Mouse (Mus musculus) heart, embryonic 11.5 days (tissue): Measurements from ENCODE around the gene Ddx47. TPM values are rescaled to one million over a fixed set of nuclear protein-coding genes. Genes with fewer than 3 reads are reported as not detected.

Experiments
- ATAC-seq: fragments of 200-750 bp; cut with Nextera tagmentation; replicated peaks from 2 replicates; pipeline ENCODE4 v1.8.0; 2017; ENCODE audit warnings: moderate library complexity; ENCODE audit not compliant: insufficient number of reproducible peaks, low FRiP score, low TSS enrichment
- H3K27ac ChIP-seq: fragments of 300-500 bp; sonication (generic); 2 replicates; pipeline ENCODE4 v1.5.1; 2014; ENCODE audit warnings: mild to moderate bottlenecking, low read depth, low read length
- H3K27me3 ChIP-seq: fragments of 300-500 bp; sonication (generic); 2 replicates; pipeline ENCODE4 v1.6.1; 2014; ENCODE audit warnings: mild to moderate bottlenecking, low read length, mixed read lengths; ENCODE audit not compliant: control insufficient read depth, insufficient read depth
- H3K36me3 ChIP-seq: fragments of 300-500 bp; sonication (generic); 2 replicates; pipeline ENCODE4 v1.6.1; 2014; ENCODE audit warnings: mild to moderate bottlenecking, low read length, moderate library complexity, mixed read lengths; ENCODE audit not compliant: control insufficient read depth, insufficient read depth
- H3K4me1 ChIP-seq: fragments of 300-500 bp; sonication (generic); 2 replicates; pipeline ENCODE4 v1.6.1; 2014; ENCODE audit warnings: low read length; ENCODE audit not compliant: control insufficient read depth, insufficient read depth
- H3K4me2 ChIP-seq: fragments of 300-500 bp; sonication (generic); 2 replicates; pipeline ENCODE4 v1.6.1; 2014; ENCODE audit warnings: mild to moderate bottlenecking, moderate library complexity
- H3K4me3 ChIP-seq: fragments of 300-500 bp; sonication (generic); 2 replicates; pipeline ENCODE4 v1.5.1; 2014; ENCODE audit warnings: low read depth, low read length
- H3K9ac ChIP-seq: fragments of 300-500 bp; sonication (generic); 2 replicates; pipeline ENCODE4 v1.6.1; 2014; ENCODE audit warnings: mild to moderate bottlenecking, low read depth, low read length, moderate library complexity
- H3K9me3 ChIP-seq: fragments of 300-500 bp; sonication (generic); replicated peaks from 2 replicates; pipeline ENCODE4 v1.6.1; 2016; ENCODE audit warnings: low read length; ENCODE audit not compliant: control insufficient read depth
- WGBS: fragments of 180-500 bp; shearing (Covaris S2); extraction: QIAGEN DNeasy Blood & Tissue Kit; methylation state at CpG from one replicate; pipeline ENCODE4 v1.1.7; 2014; ENCODE audit not compliant: insufficient replicate concordance; 5-methylcytosine and 5-hydroxymethylcytosine counted together
- polyA plus RNA-seq: library from polyadenylated mRNA; unstranded; fragments of >200 nt; fragmentation: Nextera tagmentation; extraction: Ambion mirVana; gene quantifications from 2 replicates; pipeline ENCODE4 v1.2.1, GENCODE M21; 2014

Gene Ddx47
- polyA plus RNA-seq, 1 experiment from 2014 or later, result 74.6 TPM

- Histone ChIP-seq H3K9me3 (no peaks in the 10 kb centered on the region), H3K36me3 (peaks cover 40% of the 10 kb centered on the region), H3K4me1 (peaks cover 6% of the 10 kb centered on the region; the same call in 1 of the 2 replicates), H3K4me3 (no peak overlapping the region), H3K27me3 (no peaks in the 10 kb centered on the region), H3K4me2 (no peak overlapping the region), H3K27ac (no peak overlapping the region), H3K9ac (no peak overlapping the region)
- 89% methylated on average over 14 of the region's 14 CpGs for WGBS
- no peak for ATAC-seq
Observed at GRCm38 (mm10) chr6:135023379-135023778, 12.0 kb downstream of the Ddx47 start.

GRCm38 (mm10) chr6:135024781-135025420 lies 13.5 kb downstream of the Ddx47 start:
- Histone ChIP-seq H3K27me3 (no peaks in the 10 kb centered on the region), H3K27ac (no peak overlapping the region), H3K4me3 (no peak overlapping the region), H3K9ac (no peak overlapping the region), H3K4me2 (no peak overlapping the region), H3K9me3 (no peaks in the 10 kb centered on the region), H3K4me1 (peaks cover 6% of the 10 kb centered on the region; the same call in 1 of the 2 replicates), H3K36me3 (peaks cover 31% of the 10 kb centered on the region)
- WGBS, result 83% methylated on average over 1 of the region's 1 CpGs
- no peak for ATAC-seq

- Histone ChIP-seq H3K4me3 (no peak overlapping the region), H3K4me1 (peaks cover 6% of the 10 kb centered on the region; the same call in 1 of the 2 replicates), H3K4me2 (no peak overlapping the region), H3K27ac (no peak overlapping the region), H3K27me3 (no peaks in the 10 kb centered on the region), H3K9me3 (no peaks in the 10 kb centered on the region), H3K9ac (no peak overlapping the region), H3K36me3 (peaks cover 19% of the 10 kb centered on the region)
- 4% methylated on average over 3 of the region's 3 CpGs for WGBS
- peak; percentile 57; the same call in 1 of the 2 replicates for ATAC-seq
Observed at GRCm38 (mm10) chr6:135026232-135026631, 14.8 kb downstream of the Ddx47 start.

- H3K4me3 ChIP-seq, result no peak overlapping the region
- H3K36me3 ChIP-seq, result peaks cover 15% of the 10 kb centered on the region
- no peak overlapping the region for H3K4me2 ChIP-seq
- no peak for ATAC-seq
- no peak overlapping the region for H3K9ac ChIP-seq
- WGBS, result 61% methylated on average over 2 of the region's 2 CpGs
- H3K27ac ChIP-seq, result no peak overlapping the region
- no peaks in the 10 kb centered on the region for H3K9me3 ChIP-seq
- H3K4me1 ChIP-seq, result peaks cover 6% of the 10 kb centered on the region; the same call in 1 of the 2 replicates
- no peaks in the 10 kb centered on the region for H3K27me3 ChIP-seq
Observed at GRCm38 (mm10) chr6:135026755-135027154, 15.3 kb downstream of the Ddx47 start.

- Histone ChIP-seq H3K27ac (no peak overlapping the region), H3K4me2 (no peak overlapping the region), H3K9me3 (no peaks in the 10 kb centered on the region), H3K4me3 (no peak overlapping the region), H3K4me1 (peaks cover 6% of the 10 kb centered on the region; the same call in 1 of the 2 replicates), H3K9ac (no peak overlapping the region), H3K27me3 (no peaks in the 10 kb centered on the region), H3K36me3 (no peaks in the 10 kb centered on the region; the same call in 1 of the 2 replicates)
- no peak for ATAC-seq
- WGBS, result 74% methylated on average over 4 of the region's 4 CpGs
Observed at GRCm38 (mm10) chr6:135029246-135029645, 17.8 kb downstream of the Ddx47 start.

GRCm38 (mm10) chr6:135038674-135039073 lies 27.3 kb downstream of the Ddx47 start:
- H3K4me3 ChIP-seq, result no peak overlapping the region
- H3K27me3 ChIP-seq, result peaks cover 5% of the 10 kb centered on the region; the same call in 1 of the 2 replicates
- no peaks in the 10 kb centered on the region for H3K9me3 ChIP-seq
- H3K36me3 ChIP-seq, result no peaks in the 10 kb centered on the region
- no peak for ATAC-seq
- H3K27ac ChIP-seq, result no peak overlapping the region
- H3K4me2 ChIP-seq, result no peak overlapping the region
- no peaks in the 10 kb centered on the region for H3K4me1 ChIP-seq
- no peak overlapping the region for H3K9ac ChIP-seq
- 54% methylated on average over 3 of the region's 3 CpGs for WGBS

GRCm38 (mm10) chr6:135040275-135040871 lies 29.0 kb downstream of the Ddx47 start:
- H3K27me3 ChIP-seq, result peaks cover 5% of the 10 kb centered on the region; the same call in 1 of the 2 replicates
- no peaks in the 10 kb centered on the region for H3K4me1 ChIP-seq
- no peak for ATAC-seq
- no peak overlapping the region for H3K9ac ChIP-seq
- peak overlapping the region; percentile 30 for H3K4me3 ChIP-seq
- H3K27ac ChIP-seq, result no peak overlapping the region
- H3K9me3 ChIP-seq, result no peaks in the 10 kb centered on the region
- H3K4me2 ChIP-seq, result peak overlapping the region; percentile 58
- 4% methylated on average over 21 of the region's 21 CpGs for WGBS
- H3K36me3 ChIP-seq, result no peaks in the 10 kb centered on the region

- no peaks in the 10 kb centered on the region for H3K4me1 ChIP-seq
- H3K4me2 ChIP-seq, result no peak overlapping the region
- no peaks in the 10 kb centered on the region for H3K36me3 ChIP-seq
- no peak overlapping the region for H3K27ac ChIP-seq
- H3K9me3 ChIP-seq, result no peaks in the 10 kb centered on the region
- 76% methylated on average over 3 of the region's 3 CpGs for WGBS
- no peak overlapping the region for H3K9ac ChIP-seq
- no peak for ATAC-seq
- H3K4me3 ChIP-seq, result no peak overlapping the region
- H3K27me3 ChIP-seq, result peaks cover 5% of the 10 kb centered on the region; the same call in 1 of the 2 replicates
Observed at GRCm38 (mm10) chr6:135041930-135042329, 30.5 kb downstream of the Ddx47 start.
